Mouse (Mus musculus): Measurements from ENCODE around the gene Gli1.

Gli1 gene

DNA sequence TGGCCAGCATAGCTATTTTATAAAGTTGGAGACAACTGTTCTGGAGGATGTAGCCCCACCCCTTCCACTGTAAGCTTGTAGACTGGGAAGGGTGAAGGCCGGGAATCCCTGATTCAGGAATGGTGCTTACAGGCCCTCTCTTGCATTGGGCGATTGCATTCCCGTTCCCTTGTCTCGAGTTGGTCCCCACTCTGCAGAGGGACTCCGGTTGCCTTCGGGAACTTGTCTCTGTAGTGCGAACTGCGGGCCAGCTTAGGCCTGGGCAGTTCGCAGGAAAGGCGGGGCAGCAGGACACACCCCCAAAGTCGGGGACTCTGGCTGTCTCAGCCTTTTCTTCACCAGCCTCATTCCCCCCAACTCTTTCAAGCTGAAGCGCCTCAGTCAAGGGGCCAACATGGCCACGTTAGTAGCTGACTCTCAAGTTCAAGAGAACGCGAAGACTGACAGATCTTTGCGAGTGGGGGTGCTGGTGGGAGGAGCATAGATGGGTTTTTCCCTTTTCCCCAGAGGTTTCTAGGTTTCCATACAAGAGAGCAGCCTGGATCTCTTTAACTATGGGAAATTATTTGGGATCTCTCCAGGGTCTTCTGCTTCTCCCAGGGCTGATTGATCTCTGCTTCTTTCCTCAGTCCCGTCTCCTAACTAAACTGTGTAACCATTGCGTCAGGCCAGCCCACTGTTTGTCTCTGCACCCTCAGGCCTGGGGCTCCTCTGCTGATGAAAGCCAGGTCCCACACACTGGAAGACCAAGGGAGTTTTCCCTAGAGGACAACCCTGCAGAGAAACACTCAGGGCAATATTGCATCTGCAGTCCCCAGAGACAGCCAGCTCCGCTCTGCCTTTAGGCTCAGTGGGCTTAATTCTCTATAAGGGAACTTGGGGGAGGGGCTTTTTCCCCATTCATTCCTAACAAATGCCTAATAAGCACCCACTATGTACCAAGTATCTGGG, 50.6 kb downstream of the Gli1 start:
- peak; percentile 63 to 68 for DNase-seq

DNA sequence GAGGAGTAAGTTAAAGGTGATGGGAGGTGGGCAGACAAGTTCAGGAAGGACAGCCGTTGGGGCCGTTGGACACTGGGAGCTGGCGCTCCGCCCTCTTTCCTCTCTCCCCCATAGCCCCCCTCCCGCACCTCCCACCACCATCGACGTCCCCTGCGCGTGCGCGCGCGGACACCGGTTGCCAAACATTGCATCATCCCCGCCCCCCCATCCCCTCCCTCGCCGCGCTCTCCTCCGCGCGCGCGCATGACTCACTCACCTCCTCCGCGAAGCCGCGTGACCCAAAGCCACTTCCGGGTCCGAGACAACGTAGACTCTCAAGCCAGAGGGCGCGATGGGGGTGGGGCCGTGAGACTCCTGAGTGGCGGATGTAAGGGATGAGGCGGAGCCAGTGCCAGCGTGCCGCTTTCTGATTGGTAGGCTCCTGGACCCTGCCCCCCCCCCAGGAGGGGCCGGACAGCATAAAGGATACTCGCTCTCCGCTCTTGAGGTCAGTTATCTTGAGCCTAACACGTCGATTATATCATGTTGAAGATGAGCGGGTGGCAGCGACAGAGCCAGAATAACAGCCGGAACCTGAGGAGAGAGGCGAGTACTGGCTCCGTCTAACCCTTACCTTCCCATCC, 51.4 kb downstream of the Gli1 start:
- DNase-seq, result peak; percentile 100

DNA sequence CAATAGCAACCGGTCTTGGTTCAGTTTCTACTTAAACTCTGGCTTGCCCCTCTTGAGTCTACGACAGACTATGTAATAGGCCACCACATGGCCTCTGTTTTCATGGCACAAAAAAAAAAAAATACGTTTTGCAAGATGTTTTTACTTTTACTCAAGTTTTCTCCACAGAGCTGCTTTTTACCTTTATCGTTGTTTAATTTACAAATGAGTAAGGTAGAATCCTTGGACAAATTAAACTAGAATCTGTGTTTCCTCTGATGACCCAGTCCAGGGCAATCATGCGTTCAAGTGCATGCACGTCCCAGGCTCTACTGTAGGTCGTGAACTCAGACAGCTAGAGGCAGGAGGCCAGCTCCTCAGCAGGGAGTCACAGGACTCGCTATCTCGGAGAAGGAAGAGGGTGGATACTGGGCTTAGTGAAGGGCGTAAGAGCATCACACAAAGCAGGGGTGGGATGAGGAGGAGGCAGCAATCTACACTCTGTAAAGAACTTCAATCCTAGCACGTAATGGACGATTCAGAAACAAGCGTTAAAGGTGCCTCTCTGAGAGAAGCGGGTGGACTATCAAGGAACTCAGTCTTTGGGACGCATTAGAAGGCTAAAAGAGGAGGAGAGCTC, 52.1 kb downstream of the Gli1 start:
- DNase-seq, result peak; percentile 82 to 84

DNA sequence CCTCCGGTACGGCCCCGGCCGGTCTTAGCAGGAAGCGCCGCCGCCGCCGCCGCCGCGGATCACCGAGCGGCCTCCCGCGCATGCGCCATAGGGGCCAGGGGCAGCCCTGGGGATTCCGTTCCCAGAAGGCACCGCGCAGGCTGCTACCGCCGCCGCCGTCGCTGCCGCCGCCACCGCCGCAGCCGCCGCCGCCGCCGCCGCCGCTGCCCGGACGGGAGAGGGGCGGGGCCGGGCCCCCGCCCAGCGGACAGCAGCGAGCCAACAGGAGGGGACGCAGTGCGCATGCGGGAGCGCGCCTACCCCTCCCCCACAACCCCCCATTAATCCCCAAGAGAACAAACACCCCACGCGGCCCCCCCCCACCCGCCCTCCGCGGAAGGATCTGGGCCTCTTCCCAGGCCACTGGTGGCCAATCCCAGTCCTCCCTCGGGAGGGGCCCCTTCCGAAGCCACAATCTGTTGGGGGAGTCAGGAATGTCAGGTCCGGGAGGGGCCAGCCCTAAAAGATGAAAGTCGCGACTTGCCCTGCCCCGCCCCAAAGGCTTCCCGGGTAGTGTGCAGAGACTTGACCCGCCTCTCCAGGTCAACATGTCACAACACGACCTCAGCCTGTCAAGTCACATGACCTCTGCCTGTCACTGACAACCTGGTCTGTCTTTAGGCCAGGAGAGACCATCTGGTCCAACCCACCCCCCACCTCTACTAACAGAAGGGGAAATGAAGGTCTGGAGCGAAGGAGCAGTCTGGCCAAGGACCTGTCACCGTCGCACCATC, 52.8 kb downstream of the Gli1 start, which contains the start of gene Mbd6:
Mbd6 (minus strand) TSS at position 219 of the 773 bp plus-strand sequence.
- peak; percentile 88 to 91 for DNase-seq

DNA sequence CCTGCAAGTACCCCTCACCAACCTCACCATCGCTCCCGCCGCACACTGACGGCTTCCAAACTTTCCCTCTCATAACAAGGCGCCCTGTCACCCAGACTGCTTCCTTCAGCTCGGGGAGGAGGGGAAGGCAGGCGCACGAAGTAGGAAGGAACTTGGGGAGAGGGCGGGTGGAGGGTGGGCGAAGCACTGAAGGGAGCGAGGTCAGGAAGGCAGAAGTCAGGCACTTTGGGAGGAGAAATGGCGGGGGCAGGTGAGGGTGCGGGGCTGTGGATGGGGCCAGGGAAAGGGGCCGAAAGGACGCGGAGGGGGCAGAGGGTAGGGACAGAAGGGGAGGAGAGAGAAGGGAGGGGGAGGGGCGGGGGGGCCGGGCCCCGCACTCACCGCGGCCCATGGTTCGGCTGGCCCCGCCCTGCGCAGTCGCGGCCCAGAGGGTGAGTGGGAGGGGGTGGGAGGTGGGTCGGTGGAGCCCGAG, 53.4 kb downstream of the Gli1 start:
- DNase-seq, result peak in 1 of 2 experiments; percentile 60

DNA sequence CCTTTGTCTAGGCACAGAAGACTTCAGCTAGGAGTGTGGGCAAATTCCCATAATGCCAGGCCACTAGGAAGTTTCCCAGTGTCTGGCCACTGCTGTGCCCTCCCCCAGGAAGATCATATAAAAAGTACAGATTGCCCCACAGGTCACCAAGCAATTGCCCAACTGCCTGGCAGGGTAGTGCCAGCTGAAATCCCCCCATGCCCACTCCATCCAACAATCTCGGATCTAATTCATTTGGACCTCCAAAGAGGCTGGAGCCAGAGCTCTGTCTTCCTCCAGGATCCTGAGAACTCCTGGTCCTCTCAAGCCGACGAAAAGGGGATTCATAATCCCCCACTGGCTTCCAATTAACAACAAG, 53.9 kb downstream of the Gli1 start:
- no peak for DNase-seq

DNA sequence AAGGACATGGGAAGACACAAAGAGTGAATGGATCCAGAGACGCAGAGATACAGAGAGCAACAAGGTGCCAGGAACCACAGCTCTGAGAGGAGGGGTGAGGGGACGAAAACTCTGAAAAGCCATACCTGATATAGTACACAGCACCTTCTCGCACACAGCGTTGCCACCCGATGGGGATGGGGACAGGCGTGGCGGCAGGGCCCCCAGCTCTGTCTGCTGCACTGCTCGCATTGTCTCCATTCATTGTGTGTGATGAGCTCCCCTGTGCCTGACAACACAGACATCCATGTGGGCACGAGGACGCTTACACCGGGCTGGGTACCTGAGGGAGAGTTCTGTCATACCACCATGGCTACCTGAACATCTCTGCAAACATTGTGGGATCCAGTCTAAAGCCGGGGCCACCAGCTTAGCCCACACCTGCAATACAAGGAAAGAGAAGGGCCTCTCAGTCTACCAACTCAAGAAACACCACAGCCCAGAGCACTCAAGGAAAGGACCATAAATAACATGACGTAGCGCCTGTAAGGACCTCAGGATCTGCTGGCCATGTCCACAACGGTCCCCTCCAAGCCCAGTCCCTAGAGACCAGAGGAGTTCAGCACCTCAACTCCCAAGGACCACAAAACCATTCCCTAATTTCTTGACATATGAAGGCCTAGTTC, 54.4 kb downstream of the Gli1 start:
- no peak for DNase-seq

DNA sequence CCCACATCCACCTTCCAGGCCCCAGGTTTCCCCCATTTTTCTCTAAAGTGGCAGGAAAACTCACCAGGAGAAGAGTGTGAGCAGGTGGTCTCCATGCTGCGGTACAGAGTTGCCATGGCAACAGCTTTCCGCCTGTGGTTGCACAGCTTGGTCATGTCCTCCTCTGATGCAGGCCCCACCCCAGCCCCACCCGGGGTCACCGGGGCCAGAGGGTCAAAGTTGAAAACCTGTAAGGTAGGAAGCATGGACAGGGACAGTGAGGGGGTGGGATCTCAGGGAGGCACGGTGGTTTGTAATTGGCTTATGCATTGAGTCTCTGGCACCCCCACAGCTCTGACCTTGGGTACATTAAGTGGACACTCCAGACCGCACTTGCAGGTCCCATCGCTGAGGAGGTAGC, 55.0 kb downstream of the Gli1 start:
- DNase-seq, result peak; percentile 23 to 33

DNA sequence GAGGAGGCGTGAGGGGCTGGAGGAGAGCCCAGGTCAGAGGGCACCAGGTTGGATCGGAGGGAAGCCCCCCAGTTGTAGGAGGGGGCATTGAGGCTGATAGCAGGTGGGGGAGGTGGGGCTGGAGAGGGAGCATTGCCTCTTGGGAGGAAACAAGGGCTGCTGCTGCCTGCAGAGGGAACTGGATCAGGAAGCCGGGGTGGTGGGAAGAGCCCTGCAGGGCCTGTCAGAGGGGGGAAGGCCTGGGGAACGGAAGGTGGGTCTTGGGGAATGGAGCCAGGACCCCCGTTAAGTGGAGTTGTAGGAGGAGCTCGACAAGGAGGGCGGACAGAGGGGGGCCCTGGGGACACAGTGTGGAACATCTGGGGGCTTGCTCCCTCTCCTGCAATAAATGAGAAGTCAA, 55.6 kb downstream of the Gli1 start:
- no peak for DNase-seq

DNA sequence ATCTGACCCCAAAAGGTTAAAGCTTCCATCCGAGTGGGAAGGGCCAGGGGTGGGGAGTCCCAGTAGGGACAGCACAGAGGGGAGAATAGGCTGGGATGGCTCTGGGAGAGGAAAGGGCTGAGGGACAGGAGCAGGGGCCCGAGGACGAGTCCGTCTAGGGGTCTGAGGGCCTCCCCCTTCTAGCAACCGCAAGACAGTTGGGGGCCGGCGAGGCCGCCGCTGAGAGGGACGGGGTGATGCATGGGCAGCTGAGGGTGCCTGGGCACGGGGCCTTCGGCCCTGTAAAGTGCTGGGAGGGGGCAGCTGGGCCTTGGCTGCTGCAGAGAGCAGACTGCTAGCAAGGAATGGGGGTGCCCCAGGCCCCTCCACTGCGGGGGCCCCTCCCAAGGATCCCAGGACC, 56.1 kb downstream of the Gli1 start:
- no peak for DNase-seq

DNA sequence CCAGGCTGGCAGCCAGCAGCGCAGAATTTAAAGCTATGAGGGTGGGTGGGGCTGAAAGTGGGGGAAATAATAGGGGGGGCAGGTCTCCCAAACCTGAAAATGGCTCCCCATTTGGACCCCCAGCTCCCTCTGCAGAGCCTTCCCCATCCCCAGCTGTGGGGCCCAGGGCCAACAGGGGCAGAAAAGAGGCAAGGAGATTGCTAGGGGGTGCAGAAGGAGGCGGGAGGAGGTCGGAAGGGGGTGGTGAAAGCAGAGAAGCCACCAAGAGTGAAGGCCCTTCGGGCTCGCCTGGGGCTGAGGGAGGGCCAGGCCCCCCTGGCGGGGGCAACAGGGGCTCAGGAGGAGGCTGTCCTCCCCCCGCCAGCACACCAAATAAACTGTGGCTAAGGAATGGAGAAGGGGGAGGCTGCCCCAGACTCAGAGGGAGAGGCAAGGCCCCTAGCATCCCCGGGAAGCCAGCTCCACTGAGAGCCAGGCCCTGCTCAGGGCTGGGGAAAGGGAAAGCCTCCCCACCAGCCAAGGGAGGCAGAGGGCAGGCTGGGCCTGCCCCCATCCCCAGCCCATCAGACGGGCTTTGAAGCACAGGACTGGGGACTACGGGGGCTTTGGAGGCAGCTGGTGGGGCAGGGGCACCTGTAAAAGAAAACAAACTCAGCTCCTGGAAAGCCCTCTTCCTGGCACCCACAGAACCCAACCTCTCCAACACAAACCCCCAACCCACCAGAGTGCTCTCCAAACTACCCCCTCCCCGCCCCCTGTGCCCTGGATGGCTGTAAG, 56.9 kb downstream of the Gli1 start:
- no peak for DNase-seq

DNA sequence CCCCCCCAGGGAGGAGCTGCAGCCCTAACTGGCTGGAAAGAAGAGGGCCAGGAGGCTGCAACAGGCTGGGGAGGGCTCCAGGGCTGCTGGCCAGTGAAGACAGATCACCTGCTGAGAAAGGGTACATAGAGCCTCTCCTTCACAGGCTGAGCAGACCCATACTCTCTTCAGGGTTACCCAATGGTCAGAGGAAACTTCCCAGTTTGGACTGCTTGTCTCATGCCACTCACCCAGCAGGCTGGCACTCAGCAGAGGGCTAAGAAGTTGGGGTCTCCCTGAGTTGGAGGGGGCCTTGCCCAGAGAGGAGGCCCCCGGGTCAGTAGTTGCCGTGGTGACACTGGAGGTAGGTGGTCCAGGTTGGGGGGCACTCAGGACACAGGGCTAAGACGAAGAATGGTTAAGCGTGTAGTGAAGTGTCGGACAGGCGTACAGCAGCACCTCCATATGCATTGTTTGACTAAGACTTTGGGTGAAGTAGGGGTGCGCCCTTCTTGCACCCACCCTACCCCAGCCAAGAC, 57.6 kb downstream of the Gli1 start:
- no peak for DNase-seq

DNA sequence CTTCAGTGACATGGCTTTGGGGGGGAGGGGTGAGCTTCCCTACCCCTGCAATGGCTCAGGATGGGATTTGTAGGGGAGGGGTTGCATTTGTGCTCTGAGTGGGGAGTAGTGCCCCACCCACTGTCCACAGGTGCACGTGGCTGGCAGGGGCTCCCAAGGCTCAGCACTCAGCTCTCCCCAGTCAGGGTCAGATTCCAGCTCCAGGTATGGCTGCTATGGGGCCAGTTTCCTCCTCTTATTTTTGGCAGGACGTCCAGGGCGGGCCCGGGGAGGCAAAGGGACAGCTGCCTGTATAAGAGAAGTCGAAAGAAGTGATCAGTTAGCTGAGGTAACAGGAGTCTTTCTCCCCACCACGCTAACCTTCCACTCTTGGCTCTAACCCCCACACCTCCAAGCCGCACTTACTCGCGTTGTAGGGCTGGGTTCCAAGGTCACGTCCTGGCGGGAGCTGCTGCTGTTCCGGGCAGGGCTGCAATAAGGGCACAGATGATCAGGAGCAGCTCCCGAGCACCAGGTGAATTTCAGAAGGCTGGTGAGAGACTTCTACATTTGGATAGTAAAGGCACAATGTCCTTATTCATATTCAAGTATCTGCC, 59.1 kb downstream of the Gli1 start:
- no peak for DNase-seq

DNA sequence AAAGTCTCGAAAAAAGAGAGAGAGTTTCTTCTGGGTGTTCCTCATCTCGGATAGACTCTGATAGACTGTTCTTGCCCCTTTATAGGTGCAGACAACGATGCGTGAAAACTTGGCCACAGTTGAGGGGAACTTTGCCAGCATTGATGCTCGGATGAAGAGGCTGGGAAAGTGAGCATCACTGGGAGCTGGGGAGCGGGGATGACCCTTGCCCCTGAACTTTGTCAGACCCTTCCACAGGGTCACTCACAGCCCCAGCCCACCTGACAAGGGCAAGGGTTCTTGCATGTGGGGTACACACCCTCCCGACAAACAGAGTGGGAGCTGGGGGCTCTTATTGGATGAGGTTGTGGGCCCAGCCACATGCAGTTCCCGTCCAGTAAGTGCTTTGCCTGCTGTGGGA, 60.5 kb downstream of the Gli1 start:
- peak in 1 of 2 experiments; percentile 40 for DNase-seq
